In the genomic region with DNA sequence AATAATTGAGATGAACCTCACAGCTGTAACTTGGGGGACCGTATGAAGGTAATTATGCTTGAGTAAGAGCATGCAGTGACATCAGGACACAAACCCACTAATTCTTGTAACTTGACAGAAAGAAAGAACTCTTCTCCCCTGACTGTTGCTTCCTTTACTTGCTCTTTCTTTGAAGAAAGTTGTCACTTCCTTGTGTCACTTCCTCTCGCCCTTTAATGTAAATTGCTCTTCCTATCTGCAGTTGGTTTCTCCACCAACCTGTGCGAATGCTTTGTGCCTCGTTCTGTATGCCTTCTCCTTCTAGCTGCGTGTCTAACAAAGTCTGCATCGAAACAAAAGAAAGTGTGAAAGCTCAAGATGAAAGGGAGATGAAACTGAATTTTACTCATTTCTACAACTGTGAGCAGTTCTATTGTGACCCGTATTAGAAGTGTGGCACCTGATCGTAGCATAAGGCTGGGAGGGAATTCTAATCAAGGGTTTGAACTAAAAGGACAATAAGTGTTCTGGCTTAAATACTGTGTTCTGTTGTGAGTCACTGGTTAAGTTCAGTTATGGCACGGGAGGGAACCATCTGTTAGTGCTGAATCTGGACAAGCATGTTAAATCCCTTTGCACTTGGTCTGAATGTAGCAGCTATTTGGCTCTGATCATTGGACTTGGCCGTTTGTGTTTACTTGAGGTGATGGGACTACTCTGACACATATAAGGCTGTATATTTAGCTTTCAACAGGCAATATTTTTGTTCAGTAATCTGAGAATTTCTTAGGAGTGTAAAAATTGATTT, we compare ENCODE assay signal across 10 mouse cellular contexts.
DNase-seq lines count a peak whose midpoint lies in the region.
"Had no signal": no experiment of that assay in that cellular context is flagged by ENCODE, and none has a peak within 500 bp of the region (broad histone marks: within the 10 kb centered on the region; RNA-seq: fewer than 3 reads in every experiment).

No protein-coding gene starts in this region.

- peak; percentile 65 for DNase-seq in heart, adult 11 months
- DNase-seq in heart, postnatal 36 days: no peak
- peak; percentile 67 for DNase-seq in NIH3T3 (ENCODE audit: low read depth)
- DNase-seq in naive thymus-derived CD4-positive, alpha-beta T cell, adult 2 months (ENCODE audit: low read depth): peak; percentile 86
- DNase-seq in thymus, postnatal 36 days: peak; percentile 31 to 46
- no peak for DNase-seq in embryo, embryonic 10 days (ENCODE audit: low spot score)
- no peak for DNase-seq in lung, postnatal 36 days
- DNase-seq: kidney, postnatal 25 days; liver, embryonic 13.5 days; lung, postnatal 10 days had no signal

- intact Hi-C loops in heart, postnatal 36 days (cut with DNase I): no loop called here

Comparison
In these comparisons a context has a peak if more than half of its experiments do, and no peak if none do; other contexts are left out.
1. DNase-seq: peak in heart, adult 11 months (single experiment), NIH3T3 (single experiment), naive thymus-derived CD4-positive, alpha-beta T cell, adult 2 months (single experiment) and thymus, postnatal 36 days (2 of 2); none in heart, postnatal 36 days (0 of 2), embryo, embryonic 10 days (single experiment) and lung, postnatal 36 days (single experiment).